Mouse (Mus musculus) hindbrain, embryonic 15.5 days (tissue): ENCODE results near the gene Grem2. TPM values are rescaled to one million over a fixed set of nuclear protein-coding genes. Genes with fewer than 3 reads are reported as not detected.

ENCODE experiments used
- ATAC-seq: fragments of 200-750 bp; cut with Nextera tagmentation; 2 replicates; pipeline ENCODE4 v1.8.0; 2017; ENCODE audit warnings: low read depth, moderate number of reproducible peaks, moderate TSS enrichment; ENCODE audit not compliant: low FRiP score
- H3K27ac ChIP-seq: fragments of 300-500 bp; sonication (generic); replicated peaks from 2 replicates; pipeline ENCODE4 v1.5.1; 2015; ENCODE audit warnings: mild to moderate bottlenecking, inconsistent platforms
- H3K27me3 ChIP-seq: fragments of 300-500 bp; sonication (generic); 2 replicates; pipeline ENCODE4 v1.6.1; 2015; ENCODE audit warnings: control low read depth, inconsistent platforms
- H3K36me3 ChIP-seq: fragments of 300-500 bp; sonication (generic); 2 replicates; pipeline ENCODE4 v1.6.1; 2015; ENCODE audit warnings: control low read depth, inconsistent platforms
- H3K4me1 ChIP-seq: fragments of 300-500 bp; sonication (generic); replicated peaks from 2 replicates; pipeline ENCODE4 v1.6.1; 2015; ENCODE audit warnings: control low read depth, inconsistent platforms
- H3K4me2 ChIP-seq: fragments of 300-500 bp; sonication (generic); 2 replicates; pipeline ENCODE4 v1.6.1; 2015; ENCODE audit warnings: moderate library complexity, mild to moderate bottlenecking, inconsistent platforms
- H3K4me3 ChIP-seq: fragments of 300-500 bp; sonication (generic); 2 replicates; pipeline ENCODE4 v1.5.1; 2015; ENCODE audit warnings: mild to moderate bottlenecking, inconsistent platforms
- H3K9ac ChIP-seq: fragments of 300-500 bp; sonication (generic); 2 replicates; pipeline ENCODE4 v1.6.1; 2015; ENCODE audit warnings: inconsistent platforms
- H3K9me3 ChIP-seq: fragments of 300-500 bp; sonication (generic); 2 replicates; pipeline ENCODE4 v1.6.1; 2016; ENCODE audit warnings: control low read depth, inconsistent platforms
- WGBS: fragments of 180-500 bp; shearing (Covaris S2); methylation state at CpG from one replicate; pipeline ENCODE4 v1.1.7; 2015; 5-methylcytosine and 5-hydroxymethylcytosine counted together
- polyA plus RNA-seq: library from polyadenylated mRNA; unstranded; fragments of >200 nt; fragmentation: Nextera tagmentation; extraction: Ambion mirVana; gene quantifications from 2 replicates; pipeline ENCODE4 v1.2.1, GENCODE M21; 2015

The Grem2 gene
- polyA plus RNA-seq, 1 experiment from 2014 or later: 1.9 TPM

DNA sequence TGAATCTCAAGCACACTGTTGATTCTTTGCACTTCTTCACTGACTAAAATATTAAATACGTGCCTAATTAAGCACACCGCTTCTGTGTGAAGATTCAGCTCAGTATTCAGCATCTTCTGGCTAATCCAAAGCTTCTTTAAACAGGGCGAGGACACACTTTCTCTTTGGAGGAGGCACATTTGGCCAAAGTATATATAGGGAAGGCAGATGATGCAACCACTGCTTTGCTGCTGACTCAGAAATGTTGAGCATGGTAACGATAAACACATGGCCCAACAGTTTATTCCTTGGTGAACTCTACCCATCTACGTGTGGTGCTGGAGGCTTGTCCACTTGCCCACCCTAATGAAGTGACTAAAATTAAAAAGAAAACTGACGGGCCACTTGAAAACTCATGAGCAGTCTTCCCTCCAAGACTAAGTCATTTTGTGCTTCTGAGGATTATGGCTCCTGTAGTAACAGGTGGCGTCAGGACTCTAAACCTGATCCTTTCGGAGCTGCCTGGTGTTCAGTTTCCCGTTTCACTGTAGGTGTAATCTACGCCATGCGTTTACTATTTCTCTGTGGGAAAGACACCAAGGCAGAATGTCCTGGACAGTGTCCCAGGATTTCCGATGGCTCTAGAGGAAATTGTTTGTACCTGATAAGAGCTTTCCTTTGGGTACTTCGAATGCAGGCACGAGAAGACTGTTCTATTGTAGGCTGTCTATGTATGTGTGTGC lies 32.8 kb downstream of the Grem2 start:
- Histone ChIP-seq H3K9me3 (no peaks in the 10 kb centered on the region), H3K4me3 (no peak overlapping the region), H3K36me3 (no peaks in the 10 kb centered on the region), H3K4me2 (no peak overlapping the region), H3K27me3 (no peaks in the 10 kb centered on the region), H3K9ac (no peak overlapping the region), H3K27ac (no peak overlapping the region), H3K4me1 (no peaks in the 10 kb centered on the region)
- WGBS: 92% methylated on average over 14 of the region's 14 CpGs
- ATAC-seq: no peak

DNA sequence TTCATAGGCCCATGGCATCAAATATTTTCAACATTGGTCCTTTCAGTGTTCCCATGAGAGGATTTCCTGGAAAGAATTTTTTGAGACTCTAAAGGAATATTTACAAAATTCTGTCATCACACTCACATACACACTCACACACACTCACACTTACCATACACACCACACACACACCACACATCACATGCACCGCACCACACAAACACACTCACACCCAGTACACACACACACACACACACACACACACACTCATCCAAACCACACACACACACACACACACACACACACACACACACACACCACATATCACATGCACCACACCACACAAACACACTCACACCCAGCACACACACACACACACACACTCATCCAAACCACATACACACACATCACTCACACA lies 33.5 kb downstream of the Grem2 start:
- WGBS: 100% methylated on average over 1 of the region's 1 CpGs
- no peak for ATAC-seq
- no peak overlapping the region for H3K4me3 ChIP-seq
- no peaks in the 10 kb centered on the region for H3K27me3 ChIP-seq
- no peak overlapping the region for H3K9ac ChIP-seq
- no peak overlapping the region for H3K27ac ChIP-seq
- no peaks in the 10 kb centered on the region for H3K9me3 ChIP-seq
- H3K4me1 ChIP-seq: no peaks in the 10 kb centered on the region
- H3K4me2 ChIP-seq: no peak overlapping the region
- H3K36me3 ChIP-seq: no peaks in the 10 kb centered on the region

DNA sequence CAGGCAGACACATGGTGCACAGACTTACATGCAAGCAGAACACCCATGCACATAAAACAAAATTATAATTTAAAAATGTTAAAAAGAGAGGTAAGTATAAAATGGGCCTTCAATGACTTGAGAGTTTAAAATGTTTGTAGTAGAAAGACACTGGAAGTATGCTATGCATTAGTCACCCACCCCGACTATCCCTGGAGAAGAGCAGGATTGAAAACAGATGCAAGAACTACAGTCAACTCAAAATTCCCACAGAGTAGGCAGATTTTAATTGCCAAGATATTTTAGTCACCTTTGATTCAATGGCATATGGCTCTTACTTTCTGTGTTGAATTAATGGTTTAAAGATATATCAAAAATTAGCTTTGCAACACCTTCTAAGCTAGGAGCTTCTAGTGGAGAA lies 39.1 kb downstream of the Grem2 start:
- Histone ChIP-seq H3K27ac (no peak overlapping the region), H3K4me2 (no peak overlapping the region), H3K9me3 (no peaks in the 10 kb centered on the region), H3K36me3 (no peaks in the 10 kb centered on the region), H3K9ac (no peak overlapping the region), H3K4me1 (no peaks in the 10 kb centered on the region), H3K27me3 (no peaks in the 10 kb centered on the region), H3K4me3 (no peak overlapping the region)
- 90% methylated on average over 1 of the region's 1 CpGs for WGBS
- no peak for ATAC-seq

DNA sequence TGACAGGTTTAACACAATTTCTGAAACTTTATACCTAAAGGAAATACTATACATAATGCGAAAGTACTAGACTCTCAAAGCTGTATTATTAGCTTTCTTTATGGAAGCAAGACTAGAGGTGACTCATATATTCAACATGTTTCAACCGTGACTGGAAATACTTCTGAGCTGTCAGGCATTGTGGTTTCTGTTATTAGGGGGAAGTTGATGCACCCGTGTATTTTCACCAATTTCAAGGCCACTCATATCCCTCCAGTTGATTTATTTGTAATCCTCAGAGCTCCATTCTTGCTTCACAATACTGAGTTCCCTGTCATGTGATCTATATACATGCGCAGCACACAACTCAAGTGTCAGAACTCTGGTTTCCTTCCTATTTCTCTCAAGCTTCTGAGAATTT lies 46.4 kb downstream of the Grem2 start:
- H3K9me3 ChIP-seq: no peaks in the 10 kb centered on the region
- no peaks in the 10 kb centered on the region for H3K36me3 ChIP-seq
- WGBS: 92% methylated on average over 4 of the region's 4 CpGs
- H3K4me3 ChIP-seq: no peak overlapping the region
- H3K4me1 ChIP-seq: no peaks in the 10 kb centered on the region
- no peak overlapping the region for H3K4me2 ChIP-seq
- no peak overlapping the region for H3K9ac ChIP-seq
- no peaks in the 10 kb centered on the region for H3K27me3 ChIP-seq
- no peak for ATAC-seq
- no peak overlapping the region for H3K27ac ChIP-seq

DNA sequence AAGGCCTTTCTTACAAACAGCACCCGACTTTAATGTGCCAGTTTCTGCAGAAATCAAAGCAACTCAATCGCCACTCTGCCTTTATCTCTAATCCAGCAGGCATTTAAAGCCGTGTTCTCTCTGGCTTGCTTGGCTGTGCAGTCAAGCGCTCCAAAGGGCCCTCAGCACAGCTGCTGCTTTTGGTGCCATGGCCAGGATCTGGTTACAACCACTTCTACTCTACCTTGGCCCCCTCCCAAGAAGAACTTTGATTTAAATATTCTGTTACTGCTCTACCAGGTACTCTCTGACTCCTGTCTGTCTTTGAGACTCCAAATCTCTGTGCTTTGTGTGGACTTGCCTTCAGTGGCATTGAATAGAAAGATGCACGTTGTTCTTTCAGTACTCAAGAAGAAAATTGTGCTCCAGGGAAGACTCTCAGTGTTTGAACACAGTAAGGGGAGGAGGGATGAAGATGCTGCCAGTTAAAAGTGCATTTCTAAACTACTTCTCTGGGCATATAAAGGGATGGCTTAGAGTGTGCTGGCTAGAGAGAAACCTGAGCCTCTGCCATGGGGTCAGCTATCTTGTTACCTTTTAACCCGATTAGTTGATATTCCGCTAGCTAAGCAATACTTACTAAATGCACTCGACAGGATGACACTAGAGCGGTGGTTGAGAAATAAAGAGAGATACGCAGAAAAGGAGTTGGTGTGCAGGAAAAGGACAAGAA lies 61.1 kb downstream of the Grem2 start:
- Histone ChIP-seq H3K36me3 (no peaks in the 10 kb centered on the region), H3K9me3 (no peaks in the 10 kb centered on the region), H3K27me3 (no peaks in the 10 kb centered on the region), H3K4me1 (no peaks in the 10 kb centered on the region), H3K9ac (no peak overlapping the region), H3K4me3 (no peak overlapping the region), H3K27ac (no peak overlapping the region), H3K4me2 (no peak overlapping the region)
- WGBS: 79% methylated on average over 10 of the region's 10 CpGs
- no peak for ATAC-seq

DNA sequence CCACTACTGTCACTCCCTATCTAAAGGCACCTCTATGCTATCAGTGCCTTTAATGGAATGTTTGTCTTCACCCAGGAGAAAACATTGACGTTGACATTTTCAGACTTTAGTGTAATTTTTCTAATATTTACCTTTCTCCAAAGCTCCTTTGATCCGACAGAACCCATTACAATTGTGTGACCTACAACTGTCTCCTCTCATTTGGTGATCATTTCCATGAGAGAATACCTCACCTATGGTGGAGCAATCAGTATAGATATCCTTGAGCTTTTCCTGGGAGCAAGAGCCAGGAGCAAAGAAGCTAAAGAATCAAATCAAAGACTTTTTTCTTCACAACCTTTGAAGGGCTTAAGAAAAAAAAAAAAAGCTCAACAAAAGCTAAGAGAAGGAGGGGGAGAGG lies 65.4 kb downstream of the Grem2 start:
- Histone ChIP-seq H3K4me1 (no peaks in the 10 kb centered on the region), H3K9me3 (no peaks in the 10 kb centered on the region), H3K27me3 (no peaks in the 10 kb centered on the region), H3K27ac (no peak overlapping the region), H3K36me3 (no peaks in the 10 kb centered on the region), H3K4me3 (no peak overlapping the region), H3K4me2 (no peak overlapping the region), H3K9ac (no peak overlapping the region)
- ATAC-seq: no peak
- 76% methylated on average over 2 of the region's 2 CpGs for WGBS

DNA sequence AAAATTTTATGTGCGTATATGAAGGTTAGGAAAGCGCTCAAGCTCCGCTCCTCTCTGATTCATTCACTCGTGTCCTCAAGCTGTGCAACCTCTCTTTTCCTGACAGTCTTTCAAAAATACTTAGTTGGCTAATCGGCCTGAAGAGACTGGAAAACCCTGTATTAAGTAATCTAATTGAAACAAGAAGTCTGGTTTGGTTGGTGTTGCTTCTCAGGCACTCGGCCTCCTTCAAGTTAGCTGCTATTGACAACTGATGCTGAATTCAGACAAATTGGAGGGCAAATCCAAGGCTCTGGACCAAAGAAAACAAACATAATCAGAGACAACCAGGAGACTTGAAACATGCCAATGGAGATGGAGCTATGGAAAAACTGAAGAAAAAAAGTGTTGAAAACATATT lies 76.8 kb downstream of the Grem2 start:
- H3K27me3 ChIP-seq: no peaks in the 10 kb centered on the region
- 78% methylated on average over 6 of the region's 6 CpGs for WGBS
- H3K4me2 ChIP-seq: no peak overlapping the region
- H3K4me1 ChIP-seq: no peaks in the 10 kb centered on the region
- H3K36me3 ChIP-seq: no peaks in the 10 kb centered on the region
- ATAC-seq: no peak
- no peak overlapping the region for H3K27ac ChIP-seq
- H3K9ac ChIP-seq: no peak overlapping the region
- H3K4me3 ChIP-seq: no peak overlapping the region
- H3K9me3 ChIP-seq: no peaks in the 10 kb centered on the region

DNA sequence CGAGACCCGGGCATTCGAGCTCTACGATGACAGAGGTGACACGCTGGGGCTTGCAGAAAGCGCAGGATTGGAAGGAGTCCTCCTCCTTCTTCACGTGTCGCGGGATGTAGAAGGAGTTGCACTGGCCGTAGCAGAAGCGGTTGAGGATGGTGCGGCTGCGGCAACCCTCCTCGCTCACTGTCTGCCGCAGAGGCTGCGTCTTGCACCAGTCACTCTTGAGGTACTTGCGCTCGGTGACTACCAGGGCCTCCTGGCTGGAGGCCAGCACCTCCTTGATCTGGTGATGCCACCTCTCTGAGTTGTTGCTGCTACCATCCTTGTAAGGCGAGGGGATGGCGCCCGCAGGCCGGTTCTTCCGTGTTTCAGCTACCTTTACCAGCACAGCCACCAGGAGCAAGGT lies 84.8 kb downstream of the Grem2 start:
- Histone ChIP-seq H3K4me2 (no peak overlapping the region), H3K27ac (no peak overlapping the region), H3K9ac (no peak overlapping the region), H3K4me1 (no peaks in the 10 kb centered on the region), H3K27me3 (no peaks in the 10 kb centered on the region), H3K36me3 (0 out of 2 replicates have a peak, but pooled peaks cover 3% of the 10 kb centered on the region), H3K9me3 (no peaks in the 10 kb centered on the region), H3K4me3 (no peak overlapping the region)
- no peak for ATAC-seq
- WGBS: 93% methylated on average over 23 of the region's 23 CpGs

DNA sequence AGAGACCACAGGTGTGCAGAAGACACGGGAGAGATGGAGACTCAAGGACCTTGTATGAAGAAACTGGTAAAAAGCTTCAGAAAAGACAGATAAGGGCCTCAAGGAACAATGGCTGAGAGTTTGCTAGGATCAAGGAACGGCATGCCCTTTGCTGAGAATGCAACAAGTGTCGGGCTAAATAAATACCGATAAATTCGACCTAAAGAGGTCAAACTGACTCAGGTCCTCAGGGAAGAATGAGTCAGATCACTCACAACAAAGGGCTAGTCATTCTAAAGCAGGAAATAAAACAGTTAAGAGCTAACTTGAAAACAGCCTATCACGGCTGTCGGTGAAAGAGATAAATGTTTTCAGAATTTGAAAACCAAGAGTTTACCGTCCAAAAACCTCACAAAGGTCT lies 95.1 kb downstream of the Grem2 start:
- peaks cover 2% of the 10 kb centered on the region; the same call in 1 of the 2 replicates for H3K36me3 ChIP-seq
- H3K27me3 ChIP-seq: no peaks in the 10 kb centered on the region
- no peaks in the 10 kb centered on the region for H3K4me1 ChIP-seq
- H3K4me3 ChIP-seq: no peak overlapping the region
- no peak overlapping the region for H3K9ac ChIP-seq
- ATAC-seq: no peak
- H3K9me3 ChIP-seq: no peaks in the 10 kb centered on the region
- no peak overlapping the region for H3K27ac ChIP-seq
- H3K4me2 ChIP-seq: no peak overlapping the region
- 50% methylated on average over 8 of the region's 8 CpGs for WGBS

DNA sequence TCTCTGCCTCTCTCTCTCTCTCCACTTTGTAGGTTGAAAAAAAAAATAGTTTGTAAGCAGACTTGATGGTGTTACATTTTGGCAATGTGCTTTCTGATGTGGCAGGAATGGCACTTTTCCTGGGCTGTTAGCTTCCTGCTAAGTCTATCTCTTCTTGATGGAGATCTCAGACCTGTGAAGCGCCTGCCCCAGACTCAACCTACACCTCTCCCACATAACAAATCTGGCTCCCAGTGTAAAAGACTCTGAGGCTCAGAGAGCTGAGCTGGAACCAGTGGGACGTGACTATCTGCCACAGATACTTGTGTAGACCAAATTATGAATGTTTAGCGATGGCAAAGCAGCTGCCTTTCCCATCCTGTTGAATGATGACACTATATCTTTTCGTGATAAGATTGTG lies 109.8 kb downstream of the Grem2 start:
- ATAC-seq: no peak
- 95% methylated on average over 4 of the region's 4 CpGs for WGBS
- Histone ChIP-seq H3K27me3 (no peaks in the 10 kb centered on the region), H3K4me2 (no peak overlapping the region), H3K36me3 (no peaks in the 10 kb centered on the region), H3K4me3 (no peak overlapping the region), H3K9me3 (no peaks in the 10 kb centered on the region), H3K4me1 (no peaks in the 10 kb centered on the region), H3K9ac (no peak overlapping the region), H3K27ac (no peak overlapping the region)

DNA sequence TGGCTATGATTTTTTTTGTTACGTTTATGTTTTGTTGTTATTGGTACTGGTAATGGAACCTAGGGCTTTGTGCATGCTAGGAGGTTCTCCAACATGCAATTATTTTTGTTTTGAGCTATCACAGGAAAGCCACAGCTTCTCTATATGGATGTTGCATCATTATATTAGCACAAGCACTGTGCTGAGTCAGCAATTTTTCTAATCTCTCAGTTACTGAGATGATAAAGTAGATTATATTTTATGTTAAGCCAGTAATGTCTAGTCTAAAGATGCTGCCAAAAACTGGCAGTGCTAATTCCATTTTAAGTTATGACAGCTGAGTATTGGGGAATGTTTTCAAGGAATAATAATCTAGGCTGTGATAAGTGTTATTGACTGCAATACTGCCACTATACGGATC lies 133.0 kb downstream of the Grem2 start:
- no peaks in the 10 kb centered on the region for H3K4me1 ChIP-seq
- ATAC-seq: no peak
- WGBS: 93% methylated on average over 2 of the region's 2 CpGs
- 0 out of 2 replicates have a peak, but pooled peaks cover 8% of the 10 kb centered on the region for H3K36me3 ChIP-seq
- H3K27ac ChIP-seq: no peak overlapping the region
- H3K9me3 ChIP-seq: no peaks in the 10 kb centered on the region
- no peak overlapping the region for H3K4me3 ChIP-seq
- no peak overlapping the region for H3K9ac ChIP-seq
- H3K4me2 ChIP-seq: no peak overlapping the region
- H3K27me3 ChIP-seq: no peaks in the 10 kb centered on the region
